Mouse (Mus musculus): Measurements from ENCODE around the gene Odf3l1. TPM values are rescaled to one million over a fixed set of nuclear protein-coding genes. Genes with fewer than 3 reads are reported as not detected.

The Odf3l1 gene
- polyA plus RNA-seq, 1 experiment from 2014 or later: 0.57 TPM

GRCm38 (mm10) chr9:56886601-56887000, 22.1 kb upstream of the Odf3l1 start:
- Histone ChIP-seq H3K9me3 (ENCODE audit: control insufficient read depth, low read length) (no peaks in the 10 kb centered on the region), H3K4me3 (ENCODE audit: low read depth, low read length) (no peak overlapping the region), H3K27me3 (ENCODE audit: control insufficient read depth, insufficient read depth, low read length) (no peaks in the 10 kb centered on the region), H3K36me3 (ENCODE audit: control insufficient read depth, insufficient read depth, low read length) (peaks cover 5% of the 10 kb centered on the region; the same call in 1 of the 2 replicates), H3K9ac (ENCODE audit: low read length) (no peak overlapping the region), H3K4me1 (replicated peaks; ENCODE audit: control insufficient read depth, insufficient read depth) (0 out of 2 replicates have a peak, but pooled peaks cover under 1% of the 10 kb centered on the region), H3K4me2 (replicated peaks; ENCODE audit: low read depth) (no peak overlapping the region), H3K27ac (replicated peaks) (no peak overlapping the region)
- no peak for ATAC-seq (ENCODE audit: low FRiP score, low TSS enrichment)
- DNase-seq (ENCODE audit: low spot score): no peak
- WGBS: 92% methylated on average over 15 of the region's 15 CpGs
- TF ChIP-seq CTCF (IDR thresholded peaks at IDR 0.05; ENCODE audit: low read depth) (no peak), EP300 (optimal IDR thresholded peaks at IDR 0.05) (no peak)

DNA sequence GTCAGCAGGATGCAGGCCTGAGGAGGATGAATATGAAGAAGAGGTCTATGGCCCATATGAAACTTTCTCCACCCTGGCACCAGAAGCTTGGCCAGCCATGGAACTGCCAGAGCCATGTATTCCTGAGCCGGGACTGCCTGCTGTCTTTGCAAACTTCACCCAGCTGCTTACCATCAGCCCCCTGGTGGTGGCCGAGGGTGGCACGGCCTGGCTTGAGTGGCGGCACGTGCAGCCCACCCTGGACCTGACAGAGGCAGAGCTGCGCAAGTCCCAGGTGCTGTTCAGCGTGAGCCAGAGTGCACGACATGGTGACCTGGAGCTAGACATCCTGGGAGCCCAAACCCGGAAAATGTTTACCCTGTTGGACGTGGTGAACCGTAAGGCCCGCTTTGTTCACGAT, 21.6 kb upstream of the Odf3l1 start:
- no peaks in the 10 kb centered on the region for H3K4me1 ChIP-seq (replicated peaks; ENCODE audit: control insufficient read depth, insufficient read depth)
- no peaks in the 10 kb centered on the region for H3K9me3 ChIP-seq (ENCODE audit: control insufficient read depth, low read length)
- peaks cover 5% of the 10 kb centered on the region; the same call in 1 of the 2 replicates for H3K36me3 ChIP-seq (ENCODE audit: control insufficient read depth, insufficient read depth, low read length)
- H3K27ac ChIP-seq (replicated peaks): no peak overlapping the region
- TF ChIP-seq CTCF (IDR thresholded peaks at IDR 0.05; ENCODE audit: low read depth) (peak; percentile 76), EP300 (optimal IDR thresholded peaks at IDR 0.05) (no peak)
- H3K4me3 ChIP-seq (ENCODE audit: low read depth, low read length): no peak overlapping the region
- no peaks in the 10 kb centered on the region for H3K27me3 ChIP-seq (ENCODE audit: control insufficient read depth, insufficient read depth, low read length)
- peak; percentile 54 for DNase-seq (ENCODE audit: low spot score)
- WGBS: 55% methylated on average over 13 of the region's 13 CpGs
- H3K4me2 ChIP-seq (replicated peaks; ENCODE audit: low read depth): no peak overlapping the region
- ATAC-seq (ENCODE audit: low FRiP score, low TSS enrichment): no peak
- no peak overlapping the region for H3K9ac ChIP-seq (ENCODE audit: low read length)

- H3K36me3 ChIP-seq (ENCODE audit: control insufficient read depth, insufficient read depth, low read length): peaks cover 5% of the 10 kb centered on the region; the same call in 1 of the 2 replicates
- WGBS: 91% methylated on average over 4 of the region's 4 CpGs
- ATAC-seq (ENCODE audit: low FRiP score, low TSS enrichment): no peak
Measured at GRCm38 (mm10) chr9:56884328-56884727, 19.8 kb upstream of the Odf3l1 start.

DNA sequence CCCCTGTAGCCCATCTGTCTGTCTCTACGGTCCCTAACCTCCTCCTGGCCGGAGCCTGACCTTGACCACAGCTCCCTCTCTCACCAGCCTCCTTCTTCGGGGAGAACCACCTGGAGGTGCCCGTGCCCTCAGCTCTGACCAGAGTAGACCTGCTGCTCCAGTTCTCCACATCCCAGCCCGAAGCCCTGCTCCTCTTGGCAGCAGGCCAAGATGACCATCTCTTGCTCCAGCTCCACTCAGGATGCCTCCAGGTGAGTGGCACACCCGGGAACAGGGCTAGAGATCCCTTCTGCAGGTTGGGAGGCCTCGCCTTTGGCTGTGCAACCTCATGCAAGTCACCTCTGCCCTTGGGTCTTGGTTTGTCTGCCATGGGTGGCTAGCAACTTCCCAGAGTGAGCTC, 19.0 kb upstream of the Odf3l1 start:
- no peak overlapping the region for H3K4me3 ChIP-seq (ENCODE audit: low read depth, low read length)
- TF ChIP-seq CTCF (IDR thresholded peaks at IDR 0.05; ENCODE audit: low read depth) (no peak), EP300 (optimal IDR thresholded peaks at IDR 0.05) (no peak)
- ATAC-seq (ENCODE audit: low FRiP score, low TSS enrichment) (no peak), DNase-seq (ENCODE audit: low spot score) (no peak)
- H3K4me2 ChIP-seq (replicated peaks; ENCODE audit: low read depth): no peak overlapping the region
- H3K27me3 ChIP-seq (ENCODE audit: control insufficient read depth, insufficient read depth, low read length): no peaks in the 10 kb centered on the region
- 74% methylated on average over 7 of the region's 7 CpGs for WGBS
- peaks cover 5% of the 10 kb centered on the region; the same call in 1 of the 2 replicates for H3K36me3 ChIP-seq (ENCODE audit: control insufficient read depth, insufficient read depth, low read length)
- H3K9ac ChIP-seq (ENCODE audit: low read length): no peak overlapping the region
- no peaks in the 10 kb centered on the region for H3K4me1 ChIP-seq (replicated peaks; ENCODE audit: control insufficient read depth, insufficient read depth)
- no peak overlapping the region for H3K27ac ChIP-seq (replicated peaks)
- H3K9me3 ChIP-seq (ENCODE audit: control insufficient read depth, low read length): no peaks in the 10 kb centered on the region

More at GRCm38 (mm10) chr9:56884328-56884727, 19.8 kb upstream of the Odf3l1 start:
- H3K4me2 ChIP-seq (replicated peaks; ENCODE audit: low read depth): no peak overlapping the region
- TF ChIP-seq CTCF (IDR thresholded peaks at IDR 0.05; ENCODE audit: low read depth) (no peak), EP300 (optimal IDR thresholded peaks at IDR 0.05) (no peak)
- no peak for DNase-seq (ENCODE audit: low spot score)
- H3K9me3 ChIP-seq (ENCODE audit: control insufficient read depth, low read length): no peaks in the 10 kb centered on the region
- H3K27me3 ChIP-seq (ENCODE audit: control insufficient read depth, insufficient read depth, low read length): no peaks in the 10 kb centered on the region
- H3K27ac ChIP-seq (replicated peaks): no peak overlapping the region
- no peaks in the 10 kb centered on the region for H3K4me1 ChIP-seq (replicated peaks; ENCODE audit: control insufficient read depth, insufficient read depth)
- no peak overlapping the region for H3K9ac ChIP-seq (ENCODE audit: low read length)
- no peak overlapping the region for H3K4me3 ChIP-seq (ENCODE audit: low read depth, low read length)

DNA sequence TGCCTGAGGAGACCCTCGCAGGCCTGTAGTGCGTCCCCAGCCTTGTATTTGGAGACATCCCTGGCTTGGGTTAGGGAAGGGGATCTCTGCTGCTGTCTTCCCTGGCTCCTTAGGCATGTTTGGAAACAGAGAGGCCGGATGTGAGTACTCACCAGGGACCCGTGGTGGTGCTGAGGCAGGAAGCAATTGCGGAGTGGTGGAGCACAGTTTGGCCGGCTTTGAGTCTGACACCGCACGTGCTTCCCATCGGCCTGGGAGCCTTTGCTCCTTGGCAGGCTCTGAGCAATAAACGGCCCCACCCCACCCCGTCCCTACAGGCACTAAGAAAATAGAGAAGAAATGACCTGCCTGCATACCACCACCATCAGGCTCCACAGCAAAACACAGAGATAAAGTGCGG, 18.3 kb upstream of the Odf3l1 start:
- peaks cover 5% of the 10 kb centered on the region; the same call in 1 of the 2 replicates for H3K36me3 ChIP-seq (ENCODE audit: control insufficient read depth, insufficient read depth, low read length)
- no peaks in the 10 kb centered on the region for H3K27me3 ChIP-seq (ENCODE audit: control insufficient read depth, insufficient read depth, low read length)
- WGBS: 51% methylated on average over 12 of the region's 12 CpGs
- no peak overlapping the region for H3K9ac ChIP-seq (ENCODE audit: low read length)
- no peak for DNase-seq (ENCODE audit: low spot score)
- H3K4me3 ChIP-seq (ENCODE audit: low read depth, low read length): no peak overlapping the region
- H3K9me3 ChIP-seq (ENCODE audit: control insufficient read depth, low read length): no peaks in the 10 kb centered on the region
- no peaks in the 10 kb centered on the region for H3K4me1 ChIP-seq (replicated peaks; ENCODE audit: control insufficient read depth, insufficient read depth)
- TF ChIP-seq EP300 (optimal IDR thresholded peaks at IDR 0.05): no peak
- TF ChIP-seq CTCF (IDR thresholded peaks at IDR 0.05; ENCODE audit: low read depth): no peak
- no peak overlapping the region for H3K4me2 ChIP-seq (replicated peaks; ENCODE audit: low read depth)
- H3K27ac ChIP-seq (replicated peaks): no peak overlapping the region
- no peak for ATAC-seq (ENCODE audit: low FRiP score, low TSS enrichment)

DNA sequence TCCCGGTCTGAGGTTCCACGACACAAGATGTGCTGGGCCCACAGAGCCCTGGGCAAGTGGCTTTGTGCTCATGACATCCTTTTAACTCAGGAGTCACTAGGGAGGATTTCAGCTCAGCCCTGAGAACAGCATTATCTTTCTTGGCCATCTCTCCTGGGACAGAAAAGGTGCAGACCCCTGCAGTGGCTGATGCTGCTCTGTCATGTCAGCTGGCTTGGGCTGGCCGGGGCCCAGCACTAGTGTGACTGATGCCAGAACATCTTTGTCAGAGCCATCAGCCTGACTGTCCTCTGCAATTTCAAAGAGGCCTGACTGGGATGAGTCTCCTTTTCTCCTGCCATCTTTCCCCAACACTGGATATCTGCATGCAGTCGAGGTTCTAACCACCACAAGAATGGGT, 17.8 kb upstream of the Odf3l1 start:
- 58% methylated on average over 4 of the region's 4 CpGs for WGBS
- Histone ChIP-seq H3K27me3 (ENCODE audit: control insufficient read depth, insufficient read depth, low read length) (no peaks in the 10 kb centered on the region), H3K4me2 (replicated peaks; ENCODE audit: low read depth) (no peak overlapping the region), H3K4me1 (replicated peaks; ENCODE audit: control insufficient read depth, insufficient read depth) (no peaks in the 10 kb centered on the region), H3K9me3 (ENCODE audit: control insufficient read depth, low read length) (no peaks in the 10 kb centered on the region), H3K4me3 (ENCODE audit: low read depth, low read length) (no peak overlapping the region), H3K36me3 (ENCODE audit: control insufficient read depth, insufficient read depth, low read length) (peaks cover 4% of the 10 kb centered on the region; the same call in 1 of the 2 replicates), H3K9ac (ENCODE audit: low read length) (no peak overlapping the region), H3K27ac (replicated peaks) (0 out of 2 replicates have a peak overlapping the region, but pooled peaks have one; percentile 53)
- TF ChIP-seq EP300 (optimal IDR thresholded peaks at IDR 0.05): no peak
- TF ChIP-seq CTCF (IDR thresholded peaks at IDR 0.05; ENCODE audit: low read depth): no peak
- ATAC-seq (ENCODE audit: low FRiP score, low TSS enrichment): no peak
- DNase-seq (ENCODE audit: low spot score): no peak

Measured in stomach, postnatal 0 days (tissue).